Mouse (Mus musculus) MEL (cell line): Measurements from ENCODE around the gene Nexmif. TPM values are rescaled to one million over a fixed set of nuclear protein-coding genes. Genes with fewer than 3 reads are reported as not detected.
A peak's percentile ranks its signal among the peaks of the same experiment; 100 is the strongest.

Source experiments
- DNase-seq: peaks from one replicate; pipeline ENCODE4 v3.0.0; 2011; ENCODE audit warnings: low read depth, low spot score
- H3K27ac ChIP-seq: 2 replicates; pipeline ENCODE4 v1.5.1; 2012; ENCODE audit warnings: low read depth, mild to moderate bottlenecking, control low read depth, low read length, moderate library complexity; ENCODE audit not compliant: control insufficient read depth
- H3K27me3 ChIP-seq, 2 experiments: fragments of 150-350 bp in 1 of 2; sonication (generic) in 1 of 2; 2 replicates each; pipeline ENCODE4 v1.6.1; 2012; ENCODE audit warnings: low read length in 2 of 2, mild to moderate bottlenecking in 2 of 2, improper control_type of control experiment in 1 of 2, moderate library complexity in 1 of 2; ENCODE audit not compliant: insufficient read depth in 2 of 2, control insufficient read depth in 1 of 2
- H3K36me3 ChIP-seq, 2 experiments: 2 replicates each; pipeline ENCODE4 v1.6.1; 2012 to 2014; ENCODE audit warnings: low read length in 2 of 2, improper control_type of control experiment in 1 of 2, inconsistent platforms in 1 of 2, mild to moderate bottlenecking in 1 of 2; ENCODE audit not compliant: insufficient read depth in 2 of 2, control insufficient read depth in 1 of 2
- H3K4me1 ChIP-seq, 2 experiments: fragments of 150-350 bp in 1 of 2; sonication (generic) in 1 of 2; 2 replicates each; pipeline ENCODE4 v1.6.1; 2012; ENCODE audit warnings: low read length in 2 of 2, improper control_type of control experiment in 1 of 2, mild to moderate bottlenecking in 1 of 2; ENCODE audit not compliant: insufficient read depth in 2 of 2, control insufficient read depth in 1 of 2
- H3K4me3 ChIP-seq, 2 experiments: fragments of 150-350 bp in 1 of 2; sonication (generic) in 1 of 2; 2 replicates each; pipeline ENCODE4 v1.5.1; 2012; ENCODE audit warnings: low read depth in 2 of 2, low read length in 2 of 2, mild to moderate bottlenecking in 2 of 2, moderate library complexity in 2 of 2, control low read depth in 1 of 2, improper control_type of control experiment in 1 of 2; ENCODE audit not compliant: control insufficient read depth in 1 of 2, insufficient read depth in 1 of 2
- H3K79me2 ChIP-seq: 2 replicates; pipeline ENCODE4 v1.6.1; 2012; ENCODE audit warnings: mild to moderate bottlenecking, low read length, moderate library complexity; ENCODE audit not compliant: control insufficient read depth, poor library complexity, insufficient read depth
- H3K9ac ChIP-seq: 2 replicates; pipeline ENCODE4 v1.6.1; 2012; ENCODE audit warnings: low read depth, mild to moderate bottlenecking, control low read depth, low read length, moderate library complexity; ENCODE audit not compliant: control insufficient read depth, poor library complexity, severe bottlenecking
- H3K9me3 ChIP-seq: fragments of 150-350 bp; sonication (generic); replicated peaks from 2 replicates; pipeline ENCODE4 v1.6.1; 2012; ENCODE audit warnings: mild to moderate bottlenecking, low read length, improper control_type of control experiment, moderate library complexity; ENCODE audit not compliant: insufficient read depth
- CTCF ChIP-seq, 3 experiments: IDR thresholded peaks in 2 of 3; conservative IDR thresholded peaks in 1 of 3; 2 replicates each; pipeline ENCODE4 v1.5.1; 2011 to 2012; ENCODE audit warnings: low read length in 3 of 3, low read depth in 2 of 3, mild to moderate bottlenecking in 2 of 3, improper control_type of control experiment in 1 of 3, inconsistent platforms in 1 of 3, mixed read lengths in 1 of 3, moderate library complexity in 1 of 3; ENCODE audit not compliant: control insufficient read depth in 1 of 3, insufficient read depth in 1 of 3, poor library complexity in 1 of 3, severe bottlenecking in 1 of 3
- ELF1 ChIP-seq: IDR thresholded peaks from 2 replicates; pipeline ENCODE4 v1.6.1; 2014; ENCODE audit warnings: low read depth, mild to moderate bottlenecking, inconsistent platforms, low read length, improper control_type of control experiment, moderate library complexity
- HCFC1 ChIP-seq: IDR thresholded peaks from 2 replicates; pipeline ENCODE4 v1.6.1; 2012; ENCODE audit warnings: low read depth, mild to moderate bottlenecking, inconsistent platforms, low read length, improper control_type of control experiment, moderate library complexity
- JUND ChIP-seq: IDR thresholded peaks from 2 replicates; pipeline ENCODE4 v1.6.1; 2011; ENCODE audit warnings: low read depth, mild to moderate bottlenecking, improper control_type of control experiment, low read length
- MAX ChIP-seq: IDR thresholded peaks from 2 replicates; pipeline ENCODE4 v1.6.1; 2011; ENCODE audit warnings: low read length, improper control_type of control experiment
- MEF2A ChIP-seq: IDR thresholded peaks from 2 replicates; pipeline ENCODE4 v1.6.1; 2014; ENCODE audit warnings: low read depth, mild to moderate bottlenecking, inconsistent platforms, low read length, improper control_type of control experiment; ENCODE audit not compliant: poor library complexity, insufficient replicate concordance, severe bottlenecking; ENCODE audit errors: extremely low read depth
- MXI1 ChIP-seq: IDR thresholded peaks from 2 replicates; pipeline ENCODE4 v1.6.1; 2011; ENCODE audit warnings: mild to moderate bottlenecking, low read depth, low read length, improper control_type of control experiment
- POLR2A ChIP-seq, 2 experiments: IDR thresholded peaks; 2 replicates each; pipeline ENCODE4 v1.6.1; 2011 to 2012; ENCODE audit warnings: low read length in 2 of 2, mild to moderate bottlenecking in 2 of 2, control low read depth in 1 of 2, improper control_type of control experiment in 1 of 2, low read depth in 1 of 2, moderate library complexity in 1 of 2; ENCODE audit not compliant: control insufficient read depth in 1 of 2, insufficient read depth in 1 of 2, poor library complexity in 1 of 2
- POLR2AphosphoS2 ChIP-seq: IDR thresholded peaks from 2 replicates; pipeline ENCODE4 v1.6.1; 2011; ENCODE audit warnings: low read length, improper control_type of control experiment
- RAD21 ChIP-seq: IDR thresholded peaks from 2 replicates; pipeline ENCODE4 v1.6.1; 2011; ENCODE audit warnings: mild to moderate bottlenecking, low read depth, low read length, improper control_type of control experiment
- RCOR1 ChIP-seq: IDR thresholded peaks from 2 replicates; pipeline ENCODE4 v1.6.1; 2012; ENCODE audit warnings: low read depth, mild to moderate bottlenecking, inconsistent platforms, low read length, improper control_type of control experiment
- SMC3 ChIP-seq: IDR thresholded peaks from 2 replicates; pipeline ENCODE4 v1.6.1; 2011; ENCODE audit warnings: low read depth, low read length, improper control_type of control experiment
- TAL1 ChIP-seq: IDR thresholded peaks from 2 replicates; pipeline ENCODE4 v1.6.1; 2012; ENCODE audit warnings: mild to moderate bottlenecking, inconsistent platforms, low read length, moderate library complexity, mixed read lengths
- TBP ChIP-seq: IDR thresholded peaks from 2 replicates; pipeline ENCODE4 v1.8.0; 2011; ENCODE audit warnings: low read depth, low read length, improper control_type of control experiment
- TCF12 ChIP-seq: IDR thresholded peaks from 2 replicates; pipeline ENCODE4 v1.6.1; 2014; ENCODE audit warnings: low read depth, mild to moderate bottlenecking, inconsistent platforms, low read length, improper control_type of control experiment, moderate library complexity
- UBTF ChIP-seq: IDR thresholded peaks from 2 replicates; pipeline ENCODE4 v1.6.1; 2012; ENCODE audit warnings: low read depth, mild to moderate bottlenecking, inconsistent platforms, low read length, improper control_type of control experiment, moderate library complexity, borderline replicate concordance; ENCODE audit not compliant: insufficient read depth
- ZC3H11A ChIP-seq: IDR thresholded peaks from 2 replicates; pipeline ENCODE4 v1.6.1; 2012; ENCODE audit warnings: low read depth, mild to moderate bottlenecking, inconsistent platforms, low read length, improper control_type of control experiment
- polyA plus RNA-seq, 2 experiments: library from polyadenylated mRNA; stranded (reverse) in 1 of 2; unstranded in 1 of 2; fragments of >175 nt in 1 of 2; fragments of >200 nt in 1 of 2; gene quantifications; 2 replicates each; pipeline versions ENCODE4 v1.2.1 to v1.2.4; 2012; ENCODE audit warnings: low replicate concordance in 2 of 2, low read depth in 1 of 2; ENCODE audit not compliant: insufficient read length in 2 of 2, insufficient read depth in 1 of 2, missing spikeins in 1 of 2
- total RNA-seq: library from RNA; depleted of rRNA; stranded (reverse); fragments of 300-350 nt; gene quantifications from 2 replicates; pipeline ENCODE4 v1.2.3, GENCODE M21; 2012

Nexmif gene
- total and polyA plus RNA-seq, 3 experiments, result not detected

- no peaks in the 10 kb centered on the region for H3K9me3 ChIP-seq
- no peak for DNase-seq
- H3K4me3 ChIP-seq, result no peak overlapping the region
- no peaks in the 10 kb centered on the region for H3K36me3 ChIP-seq
- no peaks in the 10 kb centered on the region for H3K27me3 ChIP-seq
- no peak overlapping the region for H3K9ac ChIP-seq
- no peak overlapping the region for H3K27ac ChIP-seq
- TF ChIP-seq JUND (no peak), CTCF (IDR thresholded peaks at IDR 0.05 in 2 of 3, conservative IDR thresholded peaks at IDR 0.05 in 1 of 3; ENCODE audit: control insufficient read depth in 1 of 3, insufficient read depth in 1 of 3, low read depth in 2 of 3, low read length in 3 of 3, poor library complexity in 1 of 3, severe bottlenecking in 1 of 3) (no peak), ELF1 (no peak)
- H3K4me1 ChIP-seq, result no peaks in the 10 kb centered on the region
- H3K79me2 ChIP-seq, result no peaks in the 10 kb centered on the region
Measured at GRCm38 (mm10) chrX:104196561-104196960, 4.4 kb downstream of the Nexmif start.

GRCm38 (mm10) chrX:104179257-104179656, 21.7 kb downstream of the Nexmif start:
- H3K27ac ChIP-seq, result no peak overlapping the region
- DNase-seq, result peak; percentile 58
- H3K4me3 ChIP-seq, result no peak overlapping the region
- no peaks in the 10 kb centered on the region for H3K79me2 ChIP-seq
- TF ChIP-seq HCFC1 (no peak), ZC3H11A (peak; percentile 82), ELF1 (no peak), POLR2A (IDR thresholded peaks at IDR 0.05; ENCODE audit: control insufficient read depth in 1 of 2, insufficient read depth in 1 of 2, low read depth in 1 of 2, low read length in 2 of 2, poor library complexity in 1 of 2) (no peak), TCF12 (no peak), TBP (no peak), MXI1 (no peak), TAL1 (no peak), SMC3 (peak; percentile 87), POLR2AphosphoS2 (no peak), MAX (no peak), UBTF (no peak), CTCF (IDR thresholded peaks at IDR 0.05 in 2 of 3, conservative IDR thresholded peaks at IDR 0.05 in 1 of 3; ENCODE audit: control insufficient read depth in 1 of 3, insufficient read depth in 1 of 3, low read depth in 2 of 3, low read length in 3 of 3, poor library complexity in 1 of 3, severe bottlenecking in 1 of 3) (peak; percentile 36 to 71 (median 54)), MEF2A (no peak), RCOR1 (no peak), RAD21 (peak; percentile 85)
- TF ChIP-seq, all 39 proteins: peak for 4
- H3K4me1 ChIP-seq, result no peaks in the 10 kb centered on the region
- no peak overlapping the region for H3K9ac ChIP-seq
- H3K27me3 ChIP-seq, result no peaks in the 10 kb centered on the region
- H3K9me3 ChIP-seq, result no peaks in the 10 kb centered on the region
- H3K36me3 ChIP-seq, result no peaks in the 10 kb centered on the region
